Mouse (Mus musculus) T-helper 1 cell (primary cell): ENCODE results near the gene Npepl1.

Source experiments
- in situ Hi-C: fragments of 300-600 bp; cut with MboI, MseI; formaldehyde crosslinking; loops from one replicate; pipeline ENCODE4 v1.15.1; 2025; ENCODE audit warnings: high pct_unique_total_duplicates

The Npepl1 gene

GRCm38 (mm10) chr2:174109991-174110782 lies at the start of gene Npepl1:
Npepl1 (plus strand) TSS chr2:174110349.
- in situ Hi-C loops = loop anchor here (10.0 to 25.0 kb wide), 2 partner anchors 523 to 915 kb away; partner anchors contain the start of gene Ankrd60

- in situ Hi-C loops = no loop called here
Measured at GRCm38 (mm10) chr2:174061219-174061618, 48.9 kb upstream of the Npepl1 start.

DNA sequence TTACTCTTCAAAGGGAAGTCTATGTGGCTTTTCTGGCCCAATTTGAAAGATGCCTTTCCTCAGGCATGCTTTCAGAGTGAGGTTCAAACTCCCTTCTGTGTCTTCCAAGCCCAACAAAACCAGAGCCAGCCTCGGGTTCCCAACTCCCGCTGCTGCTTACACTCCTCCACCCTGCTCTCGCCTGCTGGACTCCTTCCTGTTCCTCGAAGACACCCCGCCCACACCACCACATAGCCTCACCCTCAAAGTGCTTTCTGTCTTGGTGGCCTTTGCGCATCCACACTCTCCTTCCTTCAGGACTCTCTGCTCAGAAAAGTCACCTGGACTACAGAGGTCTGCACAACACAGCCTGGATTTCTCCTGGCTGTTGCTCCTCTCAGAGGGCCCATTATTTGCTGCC lies 47.1 kb upstream of the Npepl1 start:
- in situ Hi-C loops = no loop called here

DNA sequence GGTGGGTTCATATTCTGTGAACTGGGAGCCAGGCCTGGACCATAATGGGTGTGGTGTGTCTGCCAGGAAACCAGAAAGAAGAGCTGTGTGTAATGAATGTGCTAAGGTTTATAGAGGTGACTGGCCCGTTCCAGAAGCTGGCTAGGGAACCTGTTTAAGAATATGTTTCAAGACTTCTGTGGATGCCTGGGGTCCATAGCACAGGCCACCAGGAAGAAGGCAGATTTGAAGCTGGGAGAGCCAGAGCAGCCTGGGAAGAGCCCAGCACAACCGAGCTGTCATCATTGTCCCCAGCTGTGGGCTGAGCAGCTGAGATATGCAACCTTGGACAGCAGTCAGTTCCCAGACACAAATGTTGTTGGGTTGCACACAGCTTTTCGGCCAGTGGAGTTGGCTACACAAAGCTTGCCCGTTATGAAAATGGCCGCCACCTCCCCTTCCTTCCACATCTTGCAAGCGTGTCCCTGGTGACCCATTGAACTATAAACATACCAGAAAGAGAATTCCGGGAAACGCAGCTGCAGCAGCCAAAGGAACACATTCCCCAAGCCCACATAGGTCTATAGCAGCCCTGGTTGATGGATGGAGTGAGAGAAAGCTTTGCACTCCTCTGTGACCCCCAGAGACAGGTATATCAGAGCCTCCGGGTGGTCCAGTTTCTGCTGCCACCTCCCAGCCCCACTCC lies 46.5 kb upstream of the Npepl1 start:
- in situ Hi-C loops = no loop called here

- in situ Hi-C loops = no loop called here
Measured at GRCm38 (mm10) chr2:174067793-174068419, 42.2 kb upstream of the Npepl1 start.

- in situ Hi-C loops = no loop called here
Measured at GRCm38 (mm10) chr2:174069532-174070049, 40.6 kb upstream of the Npepl1 start.

DNA sequence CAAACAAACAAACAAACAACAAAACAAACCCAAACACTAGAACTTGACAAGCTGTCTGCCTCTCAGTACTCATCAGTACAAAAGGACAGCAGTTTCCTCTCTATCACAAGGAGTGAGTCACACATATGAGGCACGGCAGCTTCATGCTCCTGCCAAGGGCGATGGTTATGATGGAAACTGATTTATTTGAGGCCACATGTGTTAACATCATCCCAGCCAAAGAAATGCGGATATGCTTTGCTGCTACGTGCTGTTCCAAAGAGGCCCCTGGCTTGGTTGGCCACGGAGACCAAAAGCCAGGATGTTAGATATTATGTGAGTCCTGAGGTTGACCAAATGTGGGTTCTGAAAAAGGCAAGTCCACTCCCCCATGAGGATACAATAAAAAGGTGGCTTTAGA lies 38.7 kb upstream of the Npepl1 start:
- in situ Hi-C loops = no loop called here

GRCm38 (mm10) chr2:174073156-174073790 lies 36.9 kb upstream of the Npepl1 start:
- in situ Hi-C loops = no loop called here

DNA sequence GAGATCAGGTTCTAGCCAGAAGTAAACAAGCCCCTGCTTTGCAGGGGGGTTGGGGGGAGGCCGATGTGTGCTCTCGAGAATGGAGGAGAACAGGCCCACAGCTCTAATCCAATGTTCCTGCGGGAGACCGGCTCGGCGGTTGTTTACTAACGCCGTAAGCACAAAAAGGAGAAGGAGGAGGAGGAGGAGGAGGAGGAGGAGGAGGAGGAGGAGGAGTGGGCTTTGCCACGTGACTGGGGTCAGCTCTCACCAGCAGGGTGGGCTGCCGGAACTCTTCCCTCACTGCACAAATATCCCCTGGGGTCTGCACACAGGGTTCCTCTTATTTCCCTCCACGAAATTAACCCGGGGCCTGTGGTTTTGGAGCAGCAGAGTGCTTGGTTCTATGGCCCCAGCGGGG lies 35.5 kb upstream of the Npepl1 start:
- in situ Hi-C loops = no loop called here

GRCm38 (mm10) chr2:174075072-174075570 lies 35.0 kb upstream of the Npepl1 start:
- in situ Hi-C loops = no loop called here

GRCm38 (mm10) chr2:174075673-174076432 lies 34.3 kb upstream of the Npepl1 start, which contains the start of gene Stx16:
Stx16 (plus strand) TSS chr2:174076308.
- in situ Hi-C loops = no loop called here

DNA sequence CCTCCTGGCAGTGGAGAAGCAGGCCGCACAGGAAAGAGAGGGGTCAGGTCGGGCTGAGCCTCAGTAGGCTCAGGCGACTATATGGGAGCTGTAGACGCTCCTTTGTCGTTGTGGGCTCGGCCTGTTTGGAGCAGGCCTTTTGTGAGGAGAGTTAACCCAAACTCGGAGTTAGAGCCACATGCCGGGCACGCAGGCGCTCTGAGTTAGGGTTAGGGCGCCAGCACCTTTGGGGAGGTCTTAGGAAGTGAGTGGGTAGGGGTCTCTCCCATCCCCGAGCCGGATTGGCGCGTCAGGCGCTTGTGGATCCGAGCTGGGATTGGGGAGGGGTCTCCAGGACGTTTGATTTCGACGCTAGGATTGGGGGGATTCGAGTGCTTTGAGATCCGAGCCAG lies 33.7 kb upstream of the Npepl1 start:
- in situ Hi-C loops = no loop called here

- in situ Hi-C loops = no loop called here
Measured at GRCm38 (mm10) chr2:174077004-174077695, 33.0 kb upstream of the Npepl1 start.

DNA sequence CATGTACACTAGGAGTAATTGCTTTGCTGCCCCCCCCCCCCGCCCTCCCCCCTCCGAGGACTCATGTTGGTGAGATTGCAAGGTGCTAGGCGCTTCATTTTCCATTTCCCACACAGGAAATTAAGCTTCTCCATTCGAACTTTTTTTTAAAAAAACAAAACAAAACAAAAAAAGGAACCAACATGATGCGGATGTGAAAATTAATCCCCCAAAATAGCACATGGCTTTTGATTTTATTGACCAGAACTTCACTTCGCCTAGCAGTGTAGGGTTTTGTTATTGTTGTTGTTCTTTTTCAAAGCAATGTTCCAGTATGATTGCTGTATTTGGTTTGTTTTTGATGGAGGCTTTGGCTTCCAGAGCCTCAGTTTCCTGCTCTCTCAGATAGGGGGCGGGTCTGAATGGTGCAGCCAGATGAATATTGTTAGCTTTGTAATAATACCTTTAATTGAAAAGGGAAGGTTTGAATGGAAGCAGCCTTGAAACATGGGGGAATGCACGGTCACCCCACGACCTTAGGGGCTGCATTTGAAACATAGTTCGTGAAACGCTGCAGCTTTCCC lies 32.3 kb upstream of the Npepl1 start:
- in situ Hi-C loops = no loop called here

DNA sequence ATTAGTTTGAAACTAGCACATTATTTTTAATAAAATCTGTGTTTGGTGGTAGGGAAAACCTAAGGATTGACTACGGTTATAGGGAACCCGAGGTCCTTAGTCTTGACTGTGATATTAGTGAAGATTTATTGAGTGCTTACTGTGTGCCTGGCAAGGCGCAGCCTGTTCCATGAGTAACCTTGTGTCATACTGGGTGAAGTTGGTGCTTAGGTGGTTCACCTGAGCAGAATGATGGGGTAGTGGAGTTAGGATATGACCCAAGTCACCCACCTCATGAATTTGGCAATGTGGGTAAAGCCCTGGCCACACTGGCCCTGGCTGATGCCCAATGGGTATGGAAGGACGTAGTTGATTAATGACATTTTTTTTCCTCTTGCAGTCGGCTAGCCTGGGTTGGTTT lies 28.3 kb upstream of the Npepl1 start:
- in situ Hi-C loops = no loop called here

- in situ Hi-C loops = no loop called here
Measured at GRCm38 (mm10) chr2:174082380-174082918, 27.7 kb upstream of the Npepl1 start.

- in situ Hi-C loops = no loop called here
Measured at GRCm38 (mm10) chr2:174095086-174095485, 15.1 kb upstream of the Npepl1 start.

- in situ Hi-C loops = loop anchor here (10.0 to 25.0 kb wide), 2 partner anchors 515 to 908 kb away; partner anchors contain the start of gene Ankrd60
Measured at GRCm38 (mm10) chr2:174102399-174102798, 7.8 kb upstream of the Npepl1 start.

DNA sequence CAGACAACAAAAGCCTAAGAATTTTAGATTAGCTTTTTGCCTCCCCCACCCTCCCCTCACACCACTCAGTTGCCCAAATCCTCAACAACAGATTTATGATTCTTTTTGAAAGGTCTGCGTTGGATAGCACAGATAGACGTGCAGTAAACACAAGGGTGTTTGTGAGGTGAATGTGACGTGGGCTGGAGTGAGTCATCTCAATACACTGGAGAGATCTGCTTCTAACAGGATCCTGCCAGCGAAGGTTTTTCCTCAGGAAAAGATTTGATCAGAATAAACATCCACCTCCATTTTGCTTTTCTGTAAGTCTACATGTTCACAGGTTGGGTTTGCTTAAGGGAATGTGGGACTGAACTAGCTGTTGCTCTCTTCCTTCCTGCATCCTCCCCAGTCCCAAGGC lies 6.6 kb upstream of the Npepl1 start:
- in situ Hi-C loops = loop anchor here (10.0 to 25.0 kb wide), 2 partner anchors 516 to 909 kb away; partner anchors contain the start of gene Ankrd60
